Mouse (Mus musculus) Patski (cell line): ENCODE measurements around the gene Gng5. TPM values are rescaled to one million over a fixed set of nuclear protein-coding genes. Genes with fewer than 3 reads are reported as not detected.

Experiments used
- ATAC-seq: fragments of 100-300 bp; one replicate; pipeline ENCODE4 v1.8.0; 2021
- CTCF ChIA-PET: fragments of 350-600 bp; sonication (Branson Sonifier 250); formaldehyde crosslinking; loops from one replicate; lab custom pipeline; 2022; ENCODE audit warnings: inconsistent platforms; lab: Charles Lee
- POLR2A ChIA-PET: fragments of 350-600 bp; sonication (Branson Sonifier 250); formaldehyde crosslinking; loops from one replicate; lab custom pipeline; 2022; ENCODE audit warnings: antibody characterized with exemption, inconsistent platforms; lab: Charles Lee
- DNase-seq: peaks from one replicate; pipeline ENCODE4 v3.0.0-alpha.2; 2011; ENCODE audit warnings: low read depth, low spot score
- H3K27me3 ChIP-seq: fragments of 371-371 bp; one replicate; pipeline ENCODE4 v1.5.1; 2021
- CTCF ChIP-seq: fragments of 100-300 bp; IDR thresholded peaks from one replicate; pipeline ENCODE4 v1.5.1; 2021
- in situ Hi-C: fragments of 300-500 bp; cut with MboI; formaldehyde crosslinking; loops from 3 replicates; pipeline ENCODE4 v1.11.1; 2018; ENCODE audit warnings: low pct_unique_long_range_greater_than_20kb, mixed read lengths
- polyA plus RNA-seq: library from polyadenylated mRNA; unstranded; gene quantifications from one replicate; pipeline ENCODE4 v1.2.3, GENCODE M21; 2021

The Gng5 gene
- polyA plus RNA-seq, 1 experiment from 2014 or later = 527 TPM

- ATAC-seq (no peak), DNase-seq (no peak)
- TF ChIP-seq CTCF = no peak
- H3K27me3 ChIP-seq = no peaks in the 10 kb centered on the region
- in situ Hi-C loops = no loop called here
- ChIA-PET POLR2A (interaction anchor here (0.7 kb wide), 1 partner anchor 299 kb away, joined by 5 read pairs; no protein-coding TSS in a partner anchor), CTCF (interaction anchor here (1.2 to 1.4 kb wide), 2 partner anchors 44 to 94 kb away, joined by 3 read pairs; no protein-coding TSS in a partner anchor)
Measured at GRCm38 (mm10) chr3:146528335-146528734, 28.7 kb downstream of the Gng5 start.

DNA sequence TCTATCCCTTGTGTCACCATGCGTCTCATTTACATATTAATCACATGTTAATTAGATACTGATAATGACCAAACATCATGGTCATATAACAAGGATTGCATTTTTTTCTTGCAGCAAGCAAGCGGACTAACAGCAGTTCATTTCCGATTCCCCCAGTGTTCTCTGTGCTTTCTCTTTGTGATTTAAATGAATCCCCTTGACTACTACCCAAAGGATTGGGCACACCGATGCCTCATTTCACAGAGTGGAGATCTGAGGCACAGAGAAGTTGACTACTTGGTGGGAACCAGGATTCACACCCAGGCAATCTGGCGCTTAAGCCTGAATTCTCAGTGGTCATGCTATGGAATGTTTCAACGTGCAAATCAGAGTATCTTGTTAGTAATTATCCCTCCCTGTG, 35.4 kb downstream of the Gng5 start:
- POLR2A ChIA-PET = no interaction called here
- no peaks in the 10 kb centered on the region for H3K27me3 ChIP-seq
- DNase-seq (no peak), ATAC-seq (no peak)
- TF ChIP-seq CTCF = no peak
- in situ Hi-C loops = no loop called here
- CTCF ChIA-PET = interaction anchor here (0.6 to 2.2 kb wide), 3 partner anchors 10 to 148 kb away, joined by 3 to 5 read pairs (median 4); no protein-coding TSS in a partner anchor

DNA sequence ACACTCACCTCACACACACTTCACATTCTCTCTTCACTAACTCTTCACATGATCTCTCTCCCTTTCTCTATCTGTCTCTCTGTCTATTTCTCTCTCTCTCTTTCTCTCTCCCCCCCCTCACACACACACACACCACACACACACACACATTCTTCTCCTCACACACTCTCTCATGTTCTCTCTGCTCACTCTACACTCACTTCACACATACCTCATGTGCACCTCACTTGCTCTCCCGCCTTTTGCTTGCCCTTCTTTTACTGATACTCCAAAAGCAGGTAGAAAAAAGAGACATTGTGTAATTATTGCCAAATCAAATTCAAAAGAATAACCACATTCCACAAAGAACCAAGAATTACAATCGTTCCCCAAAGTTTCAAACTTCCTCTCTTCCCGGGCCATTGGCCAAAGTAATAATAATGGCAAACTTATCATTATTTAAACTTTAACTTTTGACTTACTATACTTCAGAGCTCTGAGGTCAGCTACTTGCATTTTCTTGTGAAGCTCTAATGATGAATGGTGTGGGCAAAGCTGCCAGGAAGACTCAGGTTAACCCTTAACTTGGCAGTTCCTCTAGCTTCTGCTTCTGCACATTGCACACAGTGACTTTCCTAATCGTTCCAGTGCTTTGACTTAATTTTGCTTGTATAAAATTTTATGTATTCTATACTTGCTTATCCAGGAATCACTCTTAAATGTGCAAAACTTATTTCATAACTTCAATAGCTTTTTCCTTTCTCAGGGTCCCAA, 41.1 kb downstream of the Gng5 start:
- in situ Hi-C loops = no loop called here
- no peaks in the 10 kb centered on the region for H3K27me3 ChIP-seq
- CTCF ChIA-PET = interaction anchor here (0.7 to 2.4 kb wide), 8 partner anchors 10 to 374 kb away, joined by 3 to 8 read pairs (median 3); no protein-coding TSS in a partner anchor
- no peak for TF ChIP-seq CTCF
- DNase-seq = peak; percentile 65
- POLR2A ChIA-PET = interaction anchor here (0.6 kb wide), 1 partner anchor 891 kb away, joined by 4 read pairs; the partner anchor contains the start of gene Ccn1
- peak; percentile 90 for ATAC-seq

DNA sequence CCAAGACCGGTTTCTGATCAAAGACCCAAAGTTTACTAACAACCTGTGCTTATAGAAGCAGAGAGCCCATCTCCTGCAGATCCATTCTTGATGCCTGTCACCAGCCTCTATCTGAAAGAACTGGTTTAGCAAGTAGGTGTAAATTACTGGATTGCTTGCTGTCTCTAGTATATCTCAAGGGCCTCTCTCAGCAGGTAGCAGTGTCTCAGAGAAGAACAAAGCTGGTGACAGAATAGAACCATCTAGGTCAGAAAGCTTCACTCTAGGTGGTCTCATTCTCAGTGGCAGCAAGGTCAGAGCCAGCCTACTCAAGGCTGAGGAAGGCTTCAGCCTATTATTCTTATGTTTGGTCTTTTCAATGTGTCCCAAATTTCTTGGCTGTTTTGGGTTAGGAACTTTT, 44.0 kb downstream of the Gng5 start:
- H3K27me3 ChIP-seq = no peaks in the 10 kb centered on the region
- no peak for DNase-seq
- in situ Hi-C loops = no loop called here
- CTCF ChIA-PET = interaction anchor here (1.1 to 2.4 kb wide), 3 partner anchors 11 to 15 kb away, joined by 4 to 8 read pairs (median 6); no protein-coding TSS in a partner anchor
- POLR2A ChIA-PET = no interaction called here
- no peak for TF ChIP-seq CTCF
- ATAC-seq = no peak

- no peak for TF ChIP-seq CTCF
- no peaks in the 10 kb centered on the region for H3K27me3 ChIP-seq
- DNase-seq = no peak
- ChIA-PET POLR2A (interaction anchor here (0.7 kb wide), 1 partner anchor 13 kb away, joined by 4 read pairs; no protein-coding TSS in a partner anchor), CTCF (interaction anchor here (1.3 kb wide), 1 partner anchor 31 kb away, joined by 5 read pairs; no protein-coding TSS in a partner anchor)
- in situ Hi-C loops = loop anchor here (25.0 kb wide), 1 partner anchor 182 kb away; no protein-coding TSS in a partner anchor
- ATAC-seq = no peak
Measured at GRCm38 (mm10) chr3:146554816-146555215, 55.2 kb downstream of the Gng5 start.

Other genes with a start within 250 kb of the Gng5 start
- gene Ssx2ip, start 95.2 kb upstream of the Gng5 start, polyA plus RNA-seq = 30.8 TPM
- gene Ctbs, start 50.0 kb upstream of the Gng5 start, polyA plus RNA-seq = 25.0 TPM
- 8.9 TPM for gene Spata1, start 54 bp upstream of the Gng5 start, polyA plus RNA-seq
- 78.9 TPM for gene Rpf1, start 21.6 kb downstream of the Gng5 start, polyA plus RNA-seq
- 2.9 TPM for gene Uox, start 70.6 kb downstream of the Gng5 start, polyA plus RNA-seq
- gene Dnase2b, start 115.8 kb downstream of the Gng5 start, polyA plus RNA-seq = 0.03 TPM
- 0.44 TPM for gene 4930503B20Rik, start 151.5 kb downstream of the Gng5 start, polyA plus RNA-seq
- not detected for gene Samd13, start 185.8 kb downstream of the Gng5 start, polyA plus RNA-seq